Mouse (Mus musculus): ENCODE data around the gene Tbc1d2b. TPM values are rescaled to one million over a fixed set of nuclear protein-coding genes. Genes with fewer than 3 reads are reported as not detected.

Tbc1d2b gene
- polyA plus RNA-seq, 1 experiment: 14.9 TPM

DNA sequence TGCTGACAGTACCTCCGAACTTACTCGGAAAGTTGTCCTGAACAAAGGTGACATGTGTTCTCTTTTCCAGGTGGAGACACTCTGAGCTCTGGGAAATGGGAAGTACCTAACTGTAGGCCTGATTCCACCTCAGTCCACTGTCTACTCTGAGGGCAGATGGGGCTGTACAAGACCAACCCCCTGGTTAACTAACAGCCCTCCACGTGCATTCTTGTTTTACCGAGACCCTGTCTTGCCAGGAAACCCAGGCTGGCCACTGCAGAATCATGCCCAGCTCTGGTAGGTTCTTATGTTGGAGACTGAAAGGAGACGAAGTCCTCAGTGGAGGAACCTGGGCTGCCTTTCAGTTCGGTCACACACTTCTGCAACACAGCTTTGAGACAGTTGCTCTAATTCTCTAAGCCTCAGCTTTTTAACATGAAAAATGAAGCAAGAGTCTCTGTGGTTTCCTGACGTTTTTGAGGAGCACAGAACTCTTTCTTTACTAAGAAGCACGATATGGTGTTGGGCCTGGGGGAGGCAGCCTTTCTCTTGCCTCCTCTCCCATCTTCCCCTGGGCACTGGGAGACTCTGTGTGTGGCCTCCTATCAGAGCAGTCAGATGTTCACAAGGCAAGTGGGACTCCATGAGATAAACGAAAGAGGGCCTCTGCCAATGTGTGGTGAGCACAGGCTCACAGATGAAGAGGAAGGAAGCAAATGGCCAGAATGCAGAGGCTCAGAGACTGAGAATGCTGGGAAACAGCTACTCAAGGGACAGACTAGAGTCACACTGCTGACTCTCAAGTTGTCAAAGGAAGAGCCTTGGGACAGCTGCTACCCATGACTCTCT lies 33.2 kb downstream of the Tbc1d2b start:
- no peak overlapping the region for H3K4me3 ChIP-seq (replicated peaks; ENCODE audit: insufficient read depth, low read depth, low read length)
- TF ChIP-seq POLR2A (IDR thresholded peaks at IDR 0.05; ENCODE audit: borderline replicate concordance, insufficient read depth, low read length): no peak
- no peak for TF ChIP-seq CTCF (IDR thresholded peaks at IDR 0.05; ENCODE audit: borderline replicate concordance, insufficient read depth, low read depth, low read length)
- no peak overlapping the region for H3K27ac ChIP-seq (ENCODE audit: insufficient read depth, low read length)
- peaks cover 3% of the 10 kb centered on the region for H3K4me1 ChIP-seq (ENCODE audit: control insufficient read depth, insufficient read depth, low read length)
- H3K27me3 ChIP-seq (ENCODE audit: control insufficient read depth, insufficient read depth, low read length): no peaks in the 10 kb centered on the region
- DNase-seq: no peak
- WGBS: 79% methylated on average over 9 of the region's 9 CpGs

GRCm38 (mm10) chr9:90236817-90237216 lies 33.8 kb downstream of the Tbc1d2b start:
- Histone ChIP-seq H3K27me3 (ENCODE audit: control insufficient read depth, insufficient read depth, low read length) (no peaks in the 10 kb centered on the region), H3K27ac (ENCODE audit: insufficient read depth, low read length) (no peak overlapping the region), H3K4me1 (ENCODE audit: control insufficient read depth, insufficient read depth, low read length) (no peaks in the 10 kb centered on the region; the same call in 1 of the 2 replicates), H3K4me3 (replicated peaks; ENCODE audit: insufficient read depth, low read depth, low read length) (no peak overlapping the region)
- DNase-seq: no peak
- WGBS: 96% methylated on average over 5 of the region's 5 CpGs
- no peak for TF ChIP-seq CTCF (IDR thresholded peaks at IDR 0.05; ENCODE audit: borderline replicate concordance, insufficient read depth, low read depth, low read length)

- 90% methylated on average over 10 of the region's 10 CpGs for WGBS
- TF ChIP-seq POLR2A (IDR thresholded peaks at IDR 0.05; ENCODE audit: borderline replicate concordance, insufficient read depth, low read length): no peak
- no peak for TF ChIP-seq CTCF (IDR thresholded peaks at IDR 0.05; ENCODE audit: borderline replicate concordance, insufficient read depth, low read depth, low read length)
- H3K4me1 ChIP-seq (ENCODE audit: control insufficient read depth, insufficient read depth, low read length): no peaks in the 10 kb centered on the region; the same call in 1 of the 2 replicates
- no peak overlapping the region for H3K4me3 ChIP-seq (replicated peaks; ENCODE audit: insufficient read depth, low read depth, low read length)
- DNase-seq: no peak
- H3K27ac ChIP-seq (ENCODE audit: insufficient read depth, low read length): no peak overlapping the region
- no peaks in the 10 kb centered on the region for H3K27me3 ChIP-seq (ENCODE audit: control insufficient read depth, insufficient read depth, low read length)
Observed at GRCm38 (mm10) chr9:90235258-90235882, 35.2 kb downstream of the Tbc1d2b start.

GRCm38 (mm10) chr9:90234786-90235185 lies 35.8 kb downstream of the Tbc1d2b start:
- Histone ChIP-seq H3K27ac (ENCODE audit: insufficient read depth, low read length) (no peak overlapping the region), H3K4me1 (ENCODE audit: control insufficient read depth, insufficient read depth, low read length) (no peaks in the 10 kb centered on the region; the same call in 1 of the 2 replicates), H3K4me3 (replicated peaks; ENCODE audit: insufficient read depth, low read depth, low read length) (no peak overlapping the region), H3K27me3 (ENCODE audit: control insufficient read depth, insufficient read depth, low read length) (no peaks in the 10 kb centered on the region)
- TF ChIP-seq CTCF (IDR thresholded peaks at IDR 0.05; ENCODE audit: borderline replicate concordance, insufficient read depth, low read depth, low read length): no peak
- WGBS: 95% methylated on average over 5 of the region's 5 CpGs
- no peak for DNase-seq

GRCm38 (mm10) chr9:90233906-90234419 lies 36.6 kb downstream of the Tbc1d2b start:
- TF ChIP-seq CTCF (IDR thresholded peaks at IDR 0.05; ENCODE audit: borderline replicate concordance, insufficient read depth, low read depth, low read length): no peak
- TF ChIP-seq POLR2A (IDR thresholded peaks at IDR 0.05; ENCODE audit: borderline replicate concordance, insufficient read depth, low read length): no peak
- no peak overlapping the region for H3K27ac ChIP-seq (ENCODE audit: insufficient read depth, low read length)
- WGBS: 96% methylated on average over 5 of the region's 5 CpGs
- H3K4me3 ChIP-seq (replicated peaks; ENCODE audit: insufficient read depth, low read depth, low read length): no peak overlapping the region
- H3K27me3 ChIP-seq (ENCODE audit: control insufficient read depth, insufficient read depth, low read length): no peaks in the 10 kb centered on the region
- H3K4me1 ChIP-seq (ENCODE audit: control insufficient read depth, insufficient read depth, low read length): no peaks in the 10 kb centered on the region; the same call in 1 of the 2 replicates
- DNase-seq: no peak

GRCm38 (mm10) chr9:90232781-90233690 lies 37.6 kb downstream of the Tbc1d2b start:
- 61% methylated on average over 8 of the region's 8 CpGs for WGBS
- TF ChIP-seq POLR2A (IDR thresholded peaks at IDR 0.05; ENCODE audit: borderline replicate concordance, insufficient read depth, low read length): no peak
- TF ChIP-seq CTCF (IDR thresholded peaks at IDR 0.05; ENCODE audit: borderline replicate concordance, insufficient read depth, low read depth, low read length): no peak
- Histone ChIP-seq H3K4me1 (ENCODE audit: control insufficient read depth, insufficient read depth, low read length) (no peaks in the 10 kb centered on the region; the same call in 1 of the 2 replicates), H3K4me3 (replicated peaks; ENCODE audit: insufficient read depth, low read depth, low read length) (no peak overlapping the region), H3K27ac (ENCODE audit: insufficient read depth, low read length) (no peak overlapping the region), H3K27me3 (ENCODE audit: control insufficient read depth, insufficient read depth, low read length) (no peaks in the 10 kb centered on the region)
- DNase-seq: no peak

- 85% methylated on average over 12 of the region's 12 CpGs for WGBS
- H3K27ac ChIP-seq (ENCODE audit: insufficient read depth, low read length): no peak overlapping the region
- no peak overlapping the region for H3K4me3 ChIP-seq (replicated peaks; ENCODE audit: insufficient read depth, low read depth, low read length)
- DNase-seq: no peak
- peaks cover 6% of the 10 kb centered on the region; the same call in 1 of the 2 replicates for H3K4me1 ChIP-seq (ENCODE audit: control insufficient read depth, insufficient read depth, low read length)
- H3K27me3 ChIP-seq (ENCODE audit: control insufficient read depth, insufficient read depth, low read length): no peaks in the 10 kb centered on the region
- TF ChIP-seq CTCF (IDR thresholded peaks at IDR 0.05; ENCODE audit: borderline replicate concordance, insufficient read depth, low read depth, low read length) (no peak), POLR2A (IDR thresholded peaks at IDR 0.05; ENCODE audit: borderline replicate concordance, insufficient read depth, low read length) (no peak)
Observed at GRCm38 (mm10) chr9:90227171-90227570, 43.4 kb downstream of the Tbc1d2b start.
